Mouse (Mus musculus) thymus, adult 2 months (tissue): ENCODE data around the gene Egfr.

Source experiments
- CTCF ChIP-seq: fragments of 200-500 bp; IDR thresholded peaks from 2 replicates; pipeline ENCODE4 v1.5.1; 2012; ENCODE audit warnings: mild to moderate bottlenecking, control low read depth, low read length, moderate library complexity, borderline replicate concordance; ENCODE audit not compliant: control insufficient read depth, poor library complexity, insufficient read depth; ENCODE audit errors: extremely low read depth
- POLR2A ChIP-seq: fragments of 200-500 bp; IDR thresholded peaks from 2 replicates; pipeline ENCODE4 v1.6.1; 2012; ENCODE audit warnings: mild to moderate bottlenecking, low read length, control low read depth, moderate library complexity; ENCODE audit not compliant: control insufficient read depth, poor library complexity, insufficient read depth; ENCODE audit errors: extremely low read depth

GRCm38 (mm10) chr11:16932159-16932558 is 180.2 kb downstream of the Egfr start:
- TF ChIP-seq CTCF (no peak), POLR2A (no peak)
